Mouse (Mus musculus): ENCODE data around the gene Cd55b.
A peak's percentile ranks its signal among the peaks of the same experiment; 100 is the strongest.
"Not testable (repeated sequence)": the region's sequence is repeated elsewhere in the genome, so short reads cannot be mapped to it uniquely, and the experiment has no call there.

Gene Cd55b

GRCm38 (mm10) chr1:130422664-130423111 is at the start of gene Cd55b:
TSS of gene Cd55b (minus strand) at chr1:130423009.
- DNase-seq (ENCODE audit: low read depth, low spot score), result no peak

GRCm38 (mm10) chr1:130470074-130470473 is 47.3 kb upstream of the Cd55b start:
- DNase-seq (ENCODE audit: low read depth, low spot score), result no peak

- DNase-seq (ENCODE audit: low read depth, low spot score), result no peak
These were observed 44.6 kb upstream of the Cd55b start for GRCm38 (mm10) chr1:130467453-130467852.

- no peak for DNase-seq (ENCODE audit: low read depth, low spot score)
These were observed 41.4 kb upstream of the Cd55b start for GRCm38 (mm10) chr1:130464173-130464572.

GRCm38 (mm10) chr1:130462867-130463266 is 40.1 kb upstream of the Cd55b start:
- DNase-seq (ENCODE audit: low read depth, low spot score), result peak; percentile 64

GRCm38 (mm10) chr1:130462084-130462861 is 39.5 kb upstream of the Cd55b start, which contains the start of gene Cd55:
TSS of gene Cd55 (minus strand) at chr1:130462744.
- DNase-seq (ENCODE audit: low read depth, low spot score), result peak; percentile 74

- DNase-seq (ENCODE audit: low read depth, low spot score), result no peak
These were observed 32.3 kb upstream of the Cd55b start for GRCm38 (mm10) chr1:130455111-130455510.

GRCm38 (mm10) chr1:130442930-130443329 is 20.1 kb upstream of the Cd55b start:
- not testable (repeated sequence) for DNase-seq (ENCODE audit: low read depth, low spot score)

GRCm38 (mm10) chr1:130430920-130431319 is 8.1 kb upstream of the Cd55b start:
- no peak for DNase-seq (ENCODE audit: low read depth, low spot score)

GRCm38 (mm10) chr1:130428667-130429066 is 5.9 kb upstream of the Cd55b start:
- DNase-seq (ENCODE audit: low read depth, low spot score), result not testable (repeated sequence)

GRCm38 (mm10) chr1:130427175-130427853 is 4.5 kb upstream of the Cd55b start:
- not testable (repeated sequence) for DNase-seq (ENCODE audit: low read depth, low spot score)

- DNase-seq (ENCODE audit: low read depth, low spot score), result not testable (repeated sequence)
These were observed 776 bp downstream of the Cd55b start for GRCm38 (mm10) chr1:130422033-130422432.

GRCm38 (mm10) chr1:130397109-130397508 is 25.7 kb downstream of the Cd55b start:
- DNase-seq (ENCODE audit: low read depth, low spot score), result not testable (repeated sequence)

GRCm38 (mm10) chr1:130387282-130387681 is 35.5 kb downstream of the Cd55b start:
- not testable (repeated sequence) for DNase-seq (ENCODE audit: low read depth, low spot score)

GRCm38 (mm10) chr1:130377726-130378429 is 44.9 kb downstream of the Cd55b start:
- DNase-seq (ENCODE audit: low read depth, low spot score), result no peak

GRCm38 (mm10) chr1:130374173-130374785 is 48.5 kb downstream of the Cd55b start:
- DNase-seq (ENCODE audit: low read depth, low spot score), result no peak

GRCm38 (mm10) chr1:130373398-130374083 is 49.3 kb downstream of the Cd55b start:
- no peak for DNase-seq (ENCODE audit: low read depth, low spot score)

- DNase-seq (ENCODE audit: low read depth, low spot score), result peak; percentile 38
These were observed 50.8 kb downstream of the Cd55b start for GRCm38 (mm10) chr1:130371895-130372528.

- DNase-seq (ENCODE audit: low read depth, low spot score), result no peak
These were observed 51.5 kb downstream of the Cd55b start for GRCm38 (mm10) chr1:130371291-130371690.

GRCm38 (mm10) chr1:130350077-130350635 is 72.7 kb downstream of the Cd55b start:
- DNase-seq (ENCODE audit: low read depth, low spot score), result peak; percentile 4

All from skeletal muscle tissue, adult 2 months (tissue).